Mouse (Mus musculus) midbrain, embryonic 14.5 days (tissue): ENCODE data around the gene Col18a1. TPM values are rescaled to one million over a fixed set of nuclear protein-coding genes. Genes with fewer than 3 reads are reported as not detected.

Experiments used
- ATAC-seq: fragments of 200-750 bp; cut with Nextera tagmentation; 2 replicates; pipeline ENCODE4 v1.8.0; 2017; ENCODE audit warnings: moderate number of reproducible peaks, moderate library complexity; ENCODE audit not compliant: low FRiP score, low TSS enrichment
- DNase-seq: peaks from one replicate; pipeline ENCODE4 v3.0.0-alpha.2; 2015
- H3K27ac ChIP-seq: fragments of 300-500 bp; sonication (generic); replicated peaks from 2 replicates; pipeline ENCODE4 v1.5.1; 2014; ENCODE audit warnings: mild to moderate bottlenecking, low read depth, low read length, moderate library complexity
- H3K27me3 ChIP-seq: fragments of 300-500 bp; sonication (generic); 2 replicates; pipeline ENCODE4 v1.6.1; 2014; ENCODE audit warnings: low read length, control low read depth, mixed read lengths; ENCODE audit not compliant: control insufficient read depth, insufficient read depth
- H3K36me3 ChIP-seq: fragments of 300-500 bp; sonication (generic); 2 replicates; pipeline ENCODE4 v1.6.1; 2014; ENCODE audit warnings: low read length, control low read depth; ENCODE audit not compliant: control insufficient read depth, insufficient read depth
- H3K4me1 ChIP-seq: fragments of 300-500 bp; sonication (generic); 2 replicates; pipeline ENCODE4 v1.6.1; 2014; ENCODE audit warnings: mild to moderate bottlenecking, antibody characterized with exemption, low read length, control low read depth; ENCODE audit not compliant: control insufficient read depth, insufficient read depth
- H3K4me2 ChIP-seq: fragments of 300-500 bp; sonication (generic); 2 replicates; pipeline ENCODE4 v1.6.1; 2014; ENCODE audit warnings: mild to moderate bottlenecking, low read length, moderate library complexity
- H3K4me3 ChIP-seq: fragments of 300-500 bp; sonication (generic); replicated peaks from 2 replicates; pipeline ENCODE4 v1.5.1; 2014; ENCODE audit warnings: low read depth, low read length
- H3K9ac ChIP-seq: fragments of 300-500 bp; sonication (generic); replicated peaks from 2 replicates; pipeline ENCODE4 v1.6.1; 2014; ENCODE audit warnings: mild to moderate bottlenecking, low read length, moderate library complexity
- H3K9me3 ChIP-seq: fragments of 300-500 bp; sonication (generic); 2 replicates; pipeline ENCODE4 v1.6.1; 2016; ENCODE audit warnings: low read length, control low read depth, mixed read lengths; ENCODE audit not compliant: control insufficient read depth
- WGBS: fragments of 180-500 bp; shearing (Covaris S2); extraction: QIAGEN DNeasy Blood & Tissue Kit; methylation state at CpG from one replicate; pipeline ENCODE4 v1.1.7; 2014; 5-methylcytosine and 5-hydroxymethylcytosine counted together
- polyA plus RNA-seq: library from polyadenylated mRNA; unstranded; fragments of >200 nt; fragmentation: Nextera tagmentation; extraction: Ambion mirVana; gene quantifications from 2 replicates; pipeline ENCODE4 v1.2.1, GENCODE M21; 2014

The Col18a1 gene
- polyA plus RNA-seq, 1 experiment from 2014 or later = 33.0 TPM

- WGBS = 46% methylated on average over 3 of the region's 3 CpGs
- H3K9ac ChIP-seq = no peak overlapping the region
Observed at GRCm38 (mm10) chr10:77206565-77207079, 40.3 kb upstream of the Col18a1 start.

GRCm38 (mm10) chr10:77206134-77206533 is 39.8 kb upstream of the Col18a1 start:
- Histone ChIP-seq H3K27me3 (no peaks in the 10 kb centered on the region), H3K9me3 (no peaks in the 10 kb centered on the region), H3K36me3 (no peaks in the 10 kb centered on the region), H3K27ac (no peak overlapping the region), H3K4me1 (no peaks in the 10 kb centered on the region), H3K4me3 (no peak overlapping the region), H3K4me2 (no peak overlapping the region), H3K9ac (no peak overlapping the region)
- ATAC-seq (no peak), DNase-seq (no peak)
- WGBS = 74% methylated on average over 2 of the region's 2 CpGs

More at GRCm38 (mm10) chr10:77206565-77207079, 40.3 kb upstream of the Col18a1 start:
- Histone ChIP-seq H3K36me3 (no peaks in the 10 kb centered on the region), H3K4me2 (no peak overlapping the region), H3K4me1 (no peaks in the 10 kb centered on the region), H3K9me3 (no peaks in the 10 kb centered on the region), H3K4me3 (no peak overlapping the region), H3K27ac (no peak overlapping the region), H3K27me3 (no peaks in the 10 kb centered on the region)
- ATAC-seq = no peak
- DNase-seq = no peak

- Histone ChIP-seq H3K36me3 (no peaks in the 10 kb centered on the region), H3K27me3 (no peaks in the 10 kb centered on the region), H3K27ac (no peak overlapping the region), H3K4me2 (no peak overlapping the region), H3K9ac (no peak overlapping the region), H3K4me1 (no peaks in the 10 kb centered on the region), H3K9me3 (no peaks in the 10 kb centered on the region), H3K4me3 (no peak overlapping the region)
- ATAC-seq (no peak), DNase-seq (no peak)
- 93% methylated on average over 4 of the region's 4 CpGs for WGBS
Observed at GRCm38 (mm10) chr10:77203960-77204359, 37.6 kb upstream of the Col18a1 start.

GRCm38 (mm10) chr10:77201919-77202318 is 35.6 kb upstream of the Col18a1 start:
- ATAC-seq = no peak
- DNase-seq = no peak
- Histone ChIP-seq H3K27ac (no peak overlapping the region), H3K4me1 (no peaks in the 10 kb centered on the region), H3K36me3 (no peaks in the 10 kb centered on the region), H3K27me3 (no peaks in the 10 kb centered on the region), H3K9me3 (no peaks in the 10 kb centered on the region), H3K4me3 (no peak overlapping the region), H3K9ac (no peak overlapping the region), H3K4me2 (no peak overlapping the region)
- WGBS = 45% methylated on average over 5 of the region's 5 CpGs

- Histone ChIP-seq H3K4me2 (no peak overlapping the region), H3K36me3 (no peaks in the 10 kb centered on the region), H3K9me3 (no peaks in the 10 kb centered on the region), H3K9ac (no peak overlapping the region), H3K4me3 (no peak overlapping the region), H3K27ac (no peak overlapping the region), H3K4me1 (no peaks in the 10 kb centered on the region), H3K27me3 (no peaks in the 10 kb centered on the region)
- no peak for ATAC-seq
- no peak for DNase-seq
- 83% methylated on average over 9 of the region's 9 CpGs for WGBS
Observed at GRCm38 (mm10) chr10:77200295-77200694, 33.9 kb upstream of the Col18a1 start.

- H3K27me3 ChIP-seq = no peaks in the 10 kb centered on the region
- H3K36me3 ChIP-seq = no peaks in the 10 kb centered on the region
- no peak overlapping the region for H3K4me2 ChIP-seq
- WGBS = 84% methylated on average over 2 of the region's 2 CpGs
- no peak overlapping the region for H3K9ac ChIP-seq
- ATAC-seq = no peak
- H3K4me3 ChIP-seq = no peak overlapping the region
- H3K4me1 ChIP-seq = no peaks in the 10 kb centered on the region
- DNase-seq = no peak
- no peak overlapping the region for H3K27ac ChIP-seq
- H3K9me3 ChIP-seq = no peaks in the 10 kb centered on the region
Observed at GRCm38 (mm10) chr10:77199229-77199628, 32.9 kb upstream of the Col18a1 start.

- Histone ChIP-seq H3K9me3 (no peaks in the 10 kb centered on the region), H3K27me3 (no peaks in the 10 kb centered on the region), H3K4me2 (no peak overlapping the region), H3K4me1 (no peaks in the 10 kb centered on the region), H3K4me3 (no peak overlapping the region), H3K9ac (no peak overlapping the region), H3K27ac (no peak overlapping the region), H3K36me3 (no peaks in the 10 kb centered on the region)
- DNase-seq (peak; percentile 22), ATAC-seq (no peak)
- 25% methylated on average over 9 of the region's 9 CpGs for WGBS
Observed at GRCm38 (mm10) chr10:77197469-77198209, 31.3 kb upstream of the Col18a1 start.

GRCm38 (mm10) chr10:77196676-77197075 is 30.3 kb upstream of the Col18a1 start:
- ATAC-seq = no peak
- no peak overlapping the region for H3K27ac ChIP-seq
- 78% methylated on average over 4 of the region's 4 CpGs for WGBS
- H3K36me3 ChIP-seq = no peaks in the 10 kb centered on the region
- no peak overlapping the region for H3K9ac ChIP-seq
- H3K27me3 ChIP-seq = no peaks in the 10 kb centered on the region
- no peak overlapping the region for H3K4me3 ChIP-seq
- no peak overlapping the region for H3K4me2 ChIP-seq
- DNase-seq = no peak
- H3K4me1 ChIP-seq = peaks cover under 1% of the 10 kb centered on the region; the same call in 1 of the 2 replicates
- no peaks in the 10 kb centered on the region for H3K9me3 ChIP-seq

- Histone ChIP-seq H3K9ac (no peak overlapping the region), H3K4me1 (peaks cover 6% of the 10 kb centered on the region), H3K27me3 (no peaks in the 10 kb centered on the region), H3K9me3 (no peaks in the 10 kb centered on the region), H3K4me3 (no peak overlapping the region), H3K27ac (no peak overlapping the region), H3K36me3 (no peaks in the 10 kb centered on the region), H3K4me2 (no peak overlapping the region)
- WGBS = 92% methylated on average over 3 of the region's 3 CpGs
- ATAC-seq = no peak
- no peak for DNase-seq
Observed at GRCm38 (mm10) chr10:77196115-77196514, 29.8 kb upstream of the Col18a1 start.
